Comparison of ENCODE assay signal across 12 mouse cellular contexts in the genomic region with DNA sequence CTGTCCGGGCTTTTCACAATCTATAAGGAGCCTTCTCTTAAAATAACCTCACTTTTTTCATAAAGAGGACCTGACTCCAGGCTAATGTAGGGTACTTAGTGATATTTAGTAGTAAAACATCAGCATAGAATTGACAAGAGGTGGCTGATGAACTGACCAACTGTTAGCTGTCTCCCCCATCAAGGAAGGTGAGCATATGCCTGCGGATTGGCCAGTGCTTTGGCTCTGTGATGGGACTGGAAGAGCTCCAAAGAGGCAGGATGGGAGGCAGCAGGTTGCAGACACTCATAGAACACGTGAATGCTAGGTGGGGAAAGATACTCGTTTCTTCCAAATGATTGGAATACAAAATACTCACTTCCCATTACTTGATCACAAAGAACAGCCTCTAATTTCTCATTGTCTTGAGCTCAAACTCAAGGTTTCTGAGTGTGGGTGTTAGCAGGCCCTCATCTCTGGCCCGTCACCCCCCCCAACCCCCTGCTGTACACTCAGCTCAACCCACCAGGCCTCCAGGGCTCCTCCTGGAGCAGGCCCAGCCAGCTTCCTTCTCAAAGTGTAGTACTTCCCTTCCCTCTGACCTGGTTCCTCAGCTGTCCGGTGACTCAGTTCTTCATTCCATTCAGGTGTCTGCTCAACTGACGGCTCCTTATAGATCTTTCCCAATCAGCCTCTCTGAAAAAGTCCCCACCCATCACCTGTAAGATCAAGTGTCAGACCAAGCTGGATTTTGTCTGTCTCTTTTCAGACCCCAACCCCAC.
"Had no signal": no experiment of that assay in that cellular context is flagged by ENCODE, and none has a peak within 500 bp of the region (broad histone marks: within the 10 kb centered on the region; RNA-seq: fewer than 3 reads in every experiment).

No protein-coding gene starts in this region.

- ATAC-seq: liver, postnatal 0 days; lung, postnatal 0 days; midbrain, embryonic 15.5 days had no signal

- DNase-seq: kidney, adult 2 months; kidney, postnatal 25 days; layer of hippocampus, adult 9-11 months; liver, postnatal 0 days; lung, embryonic 14.5 days; retina, postnatal 1 day; right cerebral cortex, postnatal 25 days; spleen, adult 18-20 months; thymus, adult 18-20 months; thymus, postnatal 36 days had no signal
